17 mouse cellular contexts compared by ENCODE assay signal in genomic region chr3:30519425-30519824, GRCm38 (mm10). TPM values are rescaled to one million over a fixed set of nuclear protein-coding genes. Genes with fewer than 3 reads are reported as not detected.
"Had no signal": no experiment of that assay in that cellular context is flagged by ENCODE, and none has a peak within 500 bp of the region (broad histone marks: within the 10 kb centered on the region; RNA-seq: fewer than 3 reads in every experiment).

No protein-coding gene starts in this region.

- H3K4me2 ChIP-seq: limb, embryonic 12.5 days; limb, embryonic 15.5 days; liver, embryonic 11.5 days; midbrain, embryonic 13.5 days had no signal

- DNase-seq: kidney, adult 2 months; kidney, postnatal 25 days; layer of hippocampus, postnatal 36 days; liver, postnatal 0 days; thymus, adult 18-20 months; thymus, postnatal 36 days had no signal

- ATAC-seq: inflammation-experienced regulatory T-cells, adult 6 months; intestine, postnatal 0 days; liver, postnatal 0 days; midbrain, embryonic 13.5 days; midbrain, embryonic 16.5 days had no signal

- H3K9me3 ChIP-seq: limb, embryonic 12.5 days; limb, embryonic 15.5 days; midbrain, embryonic 13.5 days had no signal

- H3K36me3 ChIP-seq: limb, embryonic 12.5 days; limb, embryonic 15.5 days; midbrain, embryonic 13.5 days had no signal

- H3K27me3 ChIP-seq: limb, embryonic 12.5 days had no signal

- H3K27ac ChIP-seq: kidney, postnatal 0 days; left cerebral cortex, adult 2 months; limb, embryonic 12.5 days; limb, embryonic 15.5 days; liver, embryonic 14.5 days; macrophage; midbrain, embryonic 13.5 days had no signal

- H3K4me3 ChIP-seq: left cerebral cortex, adult 2 months; limb, embryonic 12.5 days; limb, embryonic 15.5 days; midbrain, embryonic 13.5 days had no signal

- H3K9ac ChIP-seq: limb, embryonic 12.5 days; limb, embryonic 15.5 days; liver, embryonic 14.5 days; liver, postnatal 0 days; midbrain, embryonic 13.5 days had no signal

RNA-seq across cellular contexts. Expression of gene Mecom, which starts 28.4 kb away (rescaled TPM):
- polyA plus RNA-seq: inflammation-experienced regulatory T-cells, adult 6 months; macrophage had no signal
